Comparison of ENCODE assay signal across 23 mouse cellular contexts in genomic region chr8:8613844-8614243, GRCm38 (mm10). TPM values are rescaled to one million over a fixed set of nuclear protein-coding genes. Genes with fewer than 3 reads are reported as not detected.
DNase-seq lines count a peak whose midpoint lies in the region; ATAC-seq and TF ChIP-seq lines count a peak whose summit lies in the region.
"Had no signal": no experiment of that assay in that cellular context is flagged by ENCODE, and none has a peak within 500 bp of the region (broad histone marks: within the 10 kb centered on the region; RNA-seq: fewer than 3 reads in every experiment).

No protein-coding gene starts in this region.

- H3K27ac ChIP-seq in forebrain, embryonic 12.5 days: 0 out of 2 replicates have a peak overlapping the region, but pooled peaks have one; percentile 9
- H3K27ac ChIP-seq in forebrain, postnatal 0 days (ENCODE audit: low read depth, low read length): no peak overlapping the region
- H3K27ac ChIP-seq in hindbrain, embryonic 14.5 days: no peak overlapping the region
- H3K27ac ChIP-seq in hindbrain, embryonic 11.5 days (ENCODE audit: low read depth, low read length): no peak overlapping the region
- no peak overlapping the region for H3K27ac ChIP-seq in midbrain, embryonic 16.5 days (ENCODE audit: low read length)
- no peak overlapping the region for H3K27ac ChIP-seq in midbrain, embryonic 11.5 days (ENCODE audit: low read depth, low read length)
- H3K27ac ChIP-seq: heart, embryonic 15.5 days; hindbrain, embryonic 10.5 days; hindbrain, postnatal 0 days had no signal

- H3K9me3 ChIP-seq in forebrain, embryonic 12.5 days: no peaks in the 10 kb centered on the region
- no peaks in the 10 kb centered on the region for H3K9me3 ChIP-seq in forebrain, postnatal 0 days (ENCODE audit: low read length)
- no peaks in the 10 kb centered on the region for H3K9me3 ChIP-seq in hindbrain, embryonic 14.5 days (ENCODE audit: control insufficient read depth, low read length)
- H3K9me3 ChIP-seq in hindbrain, embryonic 11.5 days (ENCODE audit: control insufficient read depth, low read length): no peaks in the 10 kb centered on the region
- no peaks in the 10 kb centered on the region for H3K9me3 ChIP-seq in midbrain, embryonic 16.5 days (replicated peaks; ENCODE audit: control insufficient read depth, low read length, poor library complexity, severe bottlenecking)
- H3K9me3 ChIP-seq in midbrain, embryonic 11.5 days (ENCODE audit: control insufficient read depth, low read length): no peaks in the 10 kb centered on the region
- H3K9me3 ChIP-seq: heart, embryonic 12.5 days; heart, embryonic 15.5 days; hindbrain, embryonic 10.5 days had no signal

- H3K4me1 ChIP-seq in forebrain, embryonic 12.5 days: peaks cover 12% of the 10 kb centered on the region
- H3K4me1 ChIP-seq in forebrain, postnatal 0 days (ENCODE audit: insufficient read depth): peaks cover 3% of the 10 kb centered on the region; the same call in 1 of the 2 replicates
- H3K4me1 ChIP-seq in hindbrain, embryonic 14.5 days (replicated peaks; ENCODE audit: control insufficient read depth, insufficient read depth, low read length): no peaks in the 10 kb centered on the region
- H3K4me1 ChIP-seq in hindbrain, embryonic 11.5 days (replicated peaks; ENCODE audit: control insufficient read depth, insufficient read depth, low read length): peaks cover 3% of the 10 kb centered on the region; the same call in 1 of the 2 replicates
- 0 out of 2 replicates have a peak, but pooled peaks cover 2% of the 10 kb centered on the region for H3K4me1 ChIP-seq in midbrain, embryonic 16.5 days (ENCODE audit: control insufficient read depth, insufficient read depth, low read length)
- no peaks in the 10 kb centered on the region; the same call in 1 of the 2 replicates for H3K4me1 ChIP-seq in midbrain, embryonic 11.5 days (ENCODE audit: control insufficient read depth, insufficient read depth, low read length)
- H3K4me1 ChIP-seq: heart, embryonic 15.5 days had no signal

- no peak overlapping the region for H3K4me2 ChIP-seq in forebrain, embryonic 12.5 days
- H3K4me2 ChIP-seq in forebrain, postnatal 0 days (ENCODE audit: low read depth): no peak overlapping the region
- no peak overlapping the region for H3K4me2 ChIP-seq in hindbrain, embryonic 14.5 days (replicated peaks)
- H3K4me2 ChIP-seq in hindbrain, embryonic 11.5 days (replicated peaks; ENCODE audit: low read depth, low read length): no peak overlapping the region
- H3K4me2 ChIP-seq in midbrain, embryonic 16.5 days (ENCODE audit: low read length): no peak overlapping the region
- H3K4me2 ChIP-seq in midbrain, embryonic 11.5 days: no peak overlapping the region
- H3K4me2 ChIP-seq: heart, embryonic 12.5 days; heart, embryonic 15.5 days had no signal

- DNase-seq in forebrain, postnatal 0 days: no peak
- no peak for DNase-seq in hindbrain, embryonic 14.5 days (ENCODE audit: low spot score)
- DNase-seq in hindbrain, embryonic 11.5 days (ENCODE audit: low spot score): no peak
- DNase-seq in midbrain, embryonic 11.5 days (ENCODE audit: low spot score, missing footprints): no peak
- DNase-seq in lung, postnatal 10 days: no peak
- DNase-seq: adrenal gland, adult 8-10 months; adrenal gland, postnatal 25 days; cerebellum, adult 18-20 months; cerebellum, adult 9-10 months; cerebellum, postnatal 14 days; gastrocnemius, postnatal 25 days; heart, adult 18-20 months; heart, postnatal 10 days; heart, postnatal 36 days had no signal

- ATAC-seq in forebrain, embryonic 12.5 days (ENCODE audit: low FRiP score): no peak
- no peak for ATAC-seq in forebrain, postnatal 0 days
- ATAC-seq in hindbrain, embryonic 14.5 days (ENCODE audit: low FRiP score): peak; percentile 51; the same call in 1 of the 2 replicates
- ATAC-seq in hindbrain, embryonic 11.5 days (ENCODE audit: low FRiP score): no peak
- 0 out of 2 replicates have a peak, but pooled peaks have one; percentile 43 for ATAC-seq in midbrain, embryonic 16.5 days
- ATAC-seq in midbrain, embryonic 11.5 days (ENCODE audit: low FRiP score): no peak
- ATAC-seq: activated CD4-positive, CD25-positive, alpha-beta regulatory T cell, adult 4 months; hindbrain, postnatal 0 days; inflammation-experienced regulatory T-cells, adult 6 months; intestine, embryonic 16.5 days had no signal

- no peaks in the 10 kb centered on the region for H3K27me3 ChIP-seq in forebrain, embryonic 12.5 days
- H3K27me3 ChIP-seq in forebrain, postnatal 0 days (ENCODE audit: insufficient read depth, low read length): no peaks in the 10 kb centered on the region
- no peaks in the 10 kb centered on the region for H3K27me3 ChIP-seq in hindbrain, embryonic 14.5 days (ENCODE audit: control insufficient read depth, insufficient read depth, low read length)
- H3K27me3 ChIP-seq in hindbrain, embryonic 11.5 days (ENCODE audit: control insufficient read depth, insufficient read depth, low read length): no peaks in the 10 kb centered on the region
- H3K27me3 ChIP-seq in midbrain, embryonic 16.5 days (ENCODE audit: control insufficient read depth, insufficient read depth, low read depth, low read length): no peaks in the 10 kb centered on the region
- H3K27me3 ChIP-seq in midbrain, embryonic 11.5 days (ENCODE audit: control insufficient read depth, insufficient read depth, low read length): no peaks in the 10 kb centered on the region; the same call in 1 of the 2 replicates
- H3K27me3 ChIP-seq: heart, embryonic 12.5 days; heart, embryonic 15.5 days had no signal

- H3K36me3 ChIP-seq in forebrain, embryonic 12.5 days (replicated peaks): peaks cover 15% of the 10 kb centered on the region
- H3K36me3 ChIP-seq in forebrain, postnatal 0 days (ENCODE audit: insufficient read depth): peaks cover 5% of the 10 kb centered on the region
- H3K36me3 ChIP-seq in hindbrain, embryonic 14.5 days (replicated peaks; ENCODE audit: control insufficient read depth, insufficient read depth): peaks cover 22% of the 10 kb centered on the region; the same call in 1 of the 2 replicates
- H3K36me3 ChIP-seq in hindbrain, embryonic 11.5 days (ENCODE audit: control insufficient read depth, insufficient read depth, low read length): no peaks in the 10 kb centered on the region
- H3K36me3 ChIP-seq in midbrain, embryonic 16.5 days (ENCODE audit: control insufficient read depth, insufficient read depth, low read length): no peaks in the 10 kb centered on the region
- H3K36me3 ChIP-seq in midbrain, embryonic 11.5 days (ENCODE audit: control insufficient read depth, insufficient read depth, low read length): no peaks in the 10 kb centered on the region

- no peak for TF ChIP-seq CTCF in forebrain, postnatal 0 days (IDR thresholded peaks at IDR 0.05; ENCODE audit: low read depth)

- WGBS in forebrain, embryonic 12.5 days: 80% methylated on average over 1 of the region's 1 CpGs
- WGBS in forebrain, postnatal 0 days: 71% methylated on average over 1 of the region's 1 CpGs
- 76% methylated on average over 1 of the region's 1 CpGs for WGBS in hindbrain, embryonic 14.5 days
- WGBS in hindbrain, embryonic 11.5 days: 83% methylated on average over 1 of the region's 1 CpGs
- WGBS in midbrain, embryonic 16.5 days: 55% methylated on average over 1 of the region's 1 CpGs
- WGBS in midbrain, embryonic 11.5 days: 97% methylated on average over 1 of the region's 1 CpGs

- no peak overlapping the region for H3K4me3 ChIP-seq in forebrain, embryonic 12.5 days (replicated peaks)
- H3K4me3 ChIP-seq in forebrain, postnatal 0 days (ENCODE audit: low read depth, low read length): no peak overlapping the region
- H3K4me3 ChIP-seq in hindbrain, embryonic 14.5 days (replicated peaks; ENCODE audit: low read length): no peak overlapping the region
- no peak overlapping the region for H3K4me3 ChIP-seq in hindbrain, embryonic 11.5 days (ENCODE audit: low read depth, low read length)
- no peak overlapping the region for H3K4me3 ChIP-seq in midbrain, embryonic 16.5 days (ENCODE audit: low read depth, low read length)
- H3K4me3 ChIP-seq in midbrain, embryonic 11.5 days (ENCODE audit: low read depth, low read length): no peak overlapping the region
- H3K4me3 ChIP-seq: heart, embryonic 12.5 days; heart, embryonic 15.5 days; hindbrain, embryonic 10.5 days had no signal

- H3K9ac ChIP-seq in forebrain, embryonic 12.5 days: no peak overlapping the region
- no peak overlapping the region for H3K9ac ChIP-seq in forebrain, postnatal 0 days
- H3K9ac ChIP-seq in hindbrain, embryonic 14.5 days: no peak overlapping the region
- H3K9ac ChIP-seq in hindbrain, embryonic 11.5 days (ENCODE audit: low read depth, low read length): no peak overlapping the region
- no peak overlapping the region for H3K9ac ChIP-seq in midbrain, embryonic 16.5 days (ENCODE audit: low read depth, low read length)
- no peak overlapping the region for H3K9ac ChIP-seq in midbrain, embryonic 11.5 days (ENCODE audit: low read length)
- H3K9ac ChIP-seq: heart, embryonic 12.5 days; heart, embryonic 15.5 days had no signal

RNA-seq across cellular contexts. Expression of gene Efnb2, which starts 47.2 kb away (rescaled TPM):
- polyA plus RNA-seq in forebrain, embryonic 12.5 days (2016; fragmentation: Nextera tagmentation; extraction: Ambion mirVana): 57.5 and 68.2 TPM in 2 replicates
- 50.9 and 53.5 TPM in 2 replicates for total RNA-seq in forebrain, postnatal 0 days (2014; rRNA removed)
- 29.5 and 29.6 TPM in 2 replicates for polyA plus RNA-seq in forebrain, postnatal 0 days (2015; fragmentation: Nextera tagmentation; extraction: Ambion mirVana)
- polyA plus RNA-seq in hindbrain, embryonic 14.5 days (2014; fragmentation: Nextera tagmentation; extraction: Ambion mirVana): 21.9 and 23.8 TPM in 2 replicates
- polyA plus RNA-seq in hindbrain, embryonic 11.5 days (2014; fragmentation: Nextera tagmentation; extraction: Ambion mirVana): 36.3 and 43.6 TPM in 2 replicates
- 10.0 and 10.8 TPM in 2 replicates for polyA plus RNA-seq in midbrain, embryonic 16.5 days (2015; fragmentation: Nextera tagmentation; extraction: Ambion mirVana)
- 15.5 and 18.3 TPM in 2 replicates for polyA plus RNA-seq in midbrain, embryonic 11.5 days (2014; fragmentation: Nextera tagmentation; extraction: Ambion mirVana)

Comparison
In these comparisons a context has a peak if more than half of its experiments do, and no peak if none do; other contexts are left out.
1. ATAC-seq: peak in hindbrain, embryonic 14.5 days (single experiment) and midbrain, embryonic 16.5 days (single experiment); none in forebrain, embryonic 12.5 days (single experiment), forebrain, postnatal 0 days (single experiment), hindbrain, embryonic 11.5 days (single experiment) and midbrain, embryonic 11.5 days (single experiment).